Mouse (Mus musculus) liver, embryonic 16.5 days (tissue): ENCODE results near the gene Ap1m2. TPM values are rescaled to one million over a fixed set of nuclear protein-coding genes. Genes with fewer than 3 reads are reported as not detected.
A peak's percentile ranks its signal among the peaks of the same experiment; 100 is the strongest.

Experiments used
- ATAC-seq: fragments of 200-750 bp; cut with Nextera tagmentation; 2 replicates; pipeline ENCODE4 v1.8.0; 2017; ENCODE audit warnings: low read depth, mild to moderate bottlenecking, moderate number of reproducible peaks, moderate library complexity
- H3K27ac ChIP-seq: fragments of 300-500 bp; sonication (generic); 2 replicates; pipeline ENCODE4 v1.5.1; 2014; ENCODE audit warnings: mild to moderate bottlenecking, low read length
- H3K27me3 ChIP-seq: fragments of 300-500 bp; sonication (generic); 2 replicates; pipeline ENCODE4 v1.6.1; 2014; ENCODE audit warnings: low read depth, low read length, mixed read lengths; ENCODE audit not compliant: control insufficient read depth, insufficient read depth
- H3K36me3 ChIP-seq: fragments of 300-500 bp; sonication (generic); 2 replicates; pipeline ENCODE4 v1.6.1; 2014; ENCODE audit warnings: mild to moderate bottlenecking; ENCODE audit not compliant: control insufficient read depth, insufficient read depth
- H3K4me1 ChIP-seq: fragments of 300-500 bp; sonication (generic); 2 replicates; pipeline ENCODE4 v1.6.1; 2014; ENCODE audit warnings: low read depth, low read length, mixed read lengths; ENCODE audit not compliant: control insufficient read depth
- H3K4me2 ChIP-seq: fragments of 300-500 bp; sonication (generic); 2 replicates; pipeline ENCODE4 v1.6.1; 2014; ENCODE audit warnings: low read depth, low read length, mixed read lengths
- H3K4me3 ChIP-seq: fragments of 300-500 bp; sonication (generic); 2 replicates; pipeline ENCODE4 v1.5.1; 2014; ENCODE audit warnings: low read depth, mild to moderate bottlenecking, low read length
- H3K9ac ChIP-seq: fragments of 300-500 bp; sonication (generic); 2 replicates; pipeline ENCODE4 v1.6.1; 2014; ENCODE audit warnings: low read depth, low read length
- H3K9me3 ChIP-seq: fragments of 300-500 bp; sonication (generic); replicated peaks from 2 replicates; pipeline ENCODE4 v1.6.1; 2016; ENCODE audit warnings: low read length; ENCODE audit not compliant: control insufficient read depth
- WGBS: fragments of 180-500 bp; shearing (Covaris S2); extraction: QIAGEN DNeasy Blood & Tissue Kit; methylation state at CpG from one replicate; pipeline ENCODE4 v1.1.7; 2014; ENCODE audit not compliant: insufficient replicate concordance; 5-methylcytosine and 5-hydroxymethylcytosine counted together
- polyA plus RNA-seq: library from polyadenylated mRNA; unstranded; fragments of >200 nt; fragmentation: Nextera tagmentation; extraction: Ambion mirVana; gene quantifications from 2 replicates; pipeline ENCODE4 v1.2.1, GENCODE M21; 2015

Ap1m2 gene
- polyA plus RNA-seq, 1 experiment from 2014 or later: 1.1 TPM

DNA sequence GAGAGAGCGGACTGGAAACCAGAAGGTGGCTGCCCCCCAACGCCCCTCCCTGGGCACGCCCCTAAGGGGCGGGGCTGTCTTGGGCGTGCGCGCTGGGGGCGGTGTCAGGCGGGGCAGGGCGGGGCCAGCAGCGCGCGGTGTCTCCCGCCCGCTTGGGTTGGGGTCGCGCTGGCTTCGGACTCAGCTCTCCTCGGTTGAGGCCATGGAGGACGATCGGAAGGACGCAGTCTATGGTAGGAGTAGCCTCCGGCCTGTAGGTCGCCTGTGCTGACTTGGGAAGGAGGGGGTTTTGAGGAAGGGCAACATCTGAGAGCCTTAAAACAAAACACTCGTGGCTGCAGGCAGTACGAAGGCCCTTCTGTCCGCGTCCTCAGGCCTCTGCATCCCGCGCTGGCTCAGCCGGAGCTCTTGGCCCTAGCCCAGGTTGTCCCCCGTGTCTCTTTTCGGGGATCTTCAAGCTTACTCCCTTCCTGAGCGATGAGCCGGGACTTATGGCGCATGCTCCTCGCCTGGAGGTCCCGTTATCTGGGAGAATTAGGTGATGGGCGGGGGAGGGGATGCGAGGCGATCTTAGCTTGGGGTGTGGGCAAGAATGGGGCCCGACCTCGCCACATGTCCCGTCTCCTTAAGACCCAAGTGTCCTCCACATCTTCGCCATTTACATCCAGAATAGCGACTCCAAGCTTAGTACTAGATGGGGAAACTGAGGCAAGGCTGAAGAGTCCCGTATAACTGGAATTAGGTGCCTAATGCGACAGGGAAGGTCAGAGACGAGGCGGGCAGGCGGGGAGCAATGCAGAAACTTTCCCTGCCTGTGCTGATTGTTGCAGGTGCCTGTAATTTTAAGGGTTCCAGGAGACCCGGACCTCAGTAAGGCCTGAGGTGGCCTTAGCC, 8.7 kb upstream of the Ap1m2 start, which contains the start of gene Slc44a2:
Gene Slc44a2 (plus strand): TSS at position 80 of the 894 bp plus-strand sequence.
- Histone ChIP-seq H3K4me1 (peaks cover 27% of the 10 kb centered on the region), H3K4me3 (peak within 1 kb of the TSS; percentile 65), H3K27ac (peak within 1 kb of the TSS; percentile 54), H3K9ac (peak within 1 kb of the TSS; percentile 58), H3K36me3 (no peaks in the 10 kb centered on the region), H3K27me3 (no peaks in the 10 kb centered on the region), H3K4me2 (peak within 1 kb of the TSS; percentile 96), H3K9me3 (no peaks in the 10 kb centered on the region)
- WGBS: under 1% methylated on average over 52 of the region's 52 CpGs
- peak; percentile 91 for ATAC-seq

GRCm38 (mm10) chr9:21320280-21320618, 8.1 kb upstream of the Ap1m2 start:
- WGBS: 22% methylated on average over 4 of the region's 4 CpGs
- Histone ChIP-seq H3K27me3 (no peaks in the 10 kb centered on the region), H3K4me2 (peak overlapping the region; percentile 96), H3K9me3 (no peaks in the 10 kb centered on the region), H3K4me1 (peaks cover 33% of the 10 kb centered on the region), H3K9ac (peak overlapping the region; percentile 58), H3K36me3 (no peaks in the 10 kb centered on the region), H3K4me3 (peak overlapping the region; percentile 65), H3K27ac (no peak overlapping the region)
- no peak for ATAC-seq

GRCm38 (mm10) chr9:21319503-21319902, 7.4 kb upstream of the Ap1m2 start:
- Histone ChIP-seq H3K27me3 (no peaks in the 10 kb centered on the region), H3K27ac (no peak overlapping the region), H3K36me3 (no peaks in the 10 kb centered on the region), H3K4me1 (peaks cover 40% of the 10 kb centered on the region), H3K9ac (no peak overlapping the region), H3K4me3 (no peak overlapping the region), H3K4me2 (no peak overlapping the region), H3K9me3 (no peaks in the 10 kb centered on the region)
- ATAC-seq: no peak
- WGBS: 80% methylated on average over 4 of the region's 4 CpGs

DNA sequence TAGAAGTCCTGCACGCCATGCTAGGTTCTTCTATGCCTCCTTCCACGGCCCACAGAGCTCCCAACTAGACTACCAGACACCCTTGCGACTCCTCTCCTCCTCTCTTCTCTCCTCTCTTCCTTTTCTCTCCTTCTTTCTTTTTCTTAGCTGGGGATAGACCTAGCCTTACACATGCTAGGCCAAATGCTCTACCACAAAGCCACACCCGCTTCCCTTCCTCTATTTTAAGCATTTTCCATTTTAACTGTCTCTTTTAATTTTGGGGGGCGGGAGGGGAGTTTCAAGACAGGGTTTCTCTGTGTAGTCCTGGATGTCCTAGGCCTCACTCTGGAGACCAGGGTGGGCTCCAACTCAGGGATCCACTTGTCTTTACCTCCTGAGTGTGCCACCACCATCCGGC, 6.7 kb upstream of the Ap1m2 start:
- H3K27ac ChIP-seq: peak overlapping the region; percentile 12; the same call in 1 of the 2 replicates
- no peak for ATAC-seq
- peaks cover 45% of the 10 kb centered on the region for H3K4me1 ChIP-seq
- H3K36me3 ChIP-seq: no peaks in the 10 kb centered on the region
- no peaks in the 10 kb centered on the region for H3K9me3 ChIP-seq
- H3K4me2 ChIP-seq: no peak overlapping the region
- no peak overlapping the region for H3K9ac ChIP-seq
- 63% methylated on average over 6 of the region's 6 CpGs for WGBS
- no peak overlapping the region for H3K4me3 ChIP-seq
- H3K27me3 ChIP-seq: no peaks in the 10 kb centered on the region

- no peaks in the 10 kb centered on the region for H3K9me3 ChIP-seq
- H3K27ac ChIP-seq: no peak overlapping the region
- 45% methylated on average over 7 of the region's 7 CpGs for WGBS
Measured at GRCm38 (mm10) chr9:21316696-21317095, 4.6 kb upstream of the Ap1m2 start.

GRCm38 (mm10) chr9:21315421-21315820, 3.3 kb upstream of the Ap1m2 start:
- H3K9ac ChIP-seq: no peak overlapping the region
- no peak overlapping the region for H3K27ac ChIP-seq
- WGBS: 46% methylated on average over 5 of the region's 5 CpGs
- peaks cover 29% of the 10 kb centered on the region for H3K4me1 ChIP-seq
- no peak overlapping the region for H3K4me2 ChIP-seq
- no peak overlapping the region for H3K4me3 ChIP-seq
- ATAC-seq: no peak
- H3K36me3 ChIP-seq: no peaks in the 10 kb centered on the region
- no peaks in the 10 kb centered on the region for H3K9me3 ChIP-seq
- H3K27me3 ChIP-seq: peaks cover 15% of the 10 kb centered on the region

More at GRCm38 (mm10) chr9:21316696-21317095, 4.6 kb upstream of the Ap1m2 start:
- Histone ChIP-seq H3K4me2 (no peak overlapping the region), H3K9ac (no peak overlapping the region), H3K27me3 (peaks cover 12% of the 10 kb centered on the region), H3K36me3 (no peaks in the 10 kb centered on the region), H3K4me1 (peaks cover 41% of the 10 kb centered on the region), H3K4me3 (no peak overlapping the region)
- ATAC-seq: no peak

- H3K4me1 ChIP-seq: peaks cover 25% of the 10 kb centered on the region
- no peaks in the 10 kb centered on the region for H3K9me3 ChIP-seq
- H3K9ac ChIP-seq: no peak overlapping the region
- peaks cover 15% of the 10 kb centered on the region for H3K27me3 ChIP-seq
- 50% methylated on average over 9 of the region's 9 CpGs for WGBS
- H3K27ac ChIP-seq: no peak overlapping the region
- H3K4me3 ChIP-seq: no peak overlapping the region
- no peaks in the 10 kb centered on the region for H3K36me3 ChIP-seq
- H3K4me2 ChIP-seq: no peak overlapping the region
- ATAC-seq: peak; percentile 64
Measured at GRCm38 (mm10) chr9:21314367-21315140, 2.4 kb upstream of the Ap1m2 start.

- no peak overlapping the region for H3K4me3 ChIP-seq
- H3K9me3 ChIP-seq: no peaks in the 10 kb centered on the region
- H3K27me3 ChIP-seq: peaks cover 15% of the 10 kb centered on the region
- no peak overlapping the region for H3K27ac ChIP-seq
- WGBS: 4% methylated on average over 11 of the region's 11 CpGs
- H3K9ac ChIP-seq: no peak overlapping the region
- H3K36me3 ChIP-seq: no peaks in the 10 kb centered on the region
- H3K4me1 ChIP-seq: peaks cover 22% of the 10 kb centered on the region
- peak; percentile 86 for ATAC-seq
- no peak overlapping the region for H3K4me2 ChIP-seq
Measured at GRCm38 (mm10) chr9:21313394-21313793, 1.3 kb upstream of the Ap1m2 start.

DNA sequence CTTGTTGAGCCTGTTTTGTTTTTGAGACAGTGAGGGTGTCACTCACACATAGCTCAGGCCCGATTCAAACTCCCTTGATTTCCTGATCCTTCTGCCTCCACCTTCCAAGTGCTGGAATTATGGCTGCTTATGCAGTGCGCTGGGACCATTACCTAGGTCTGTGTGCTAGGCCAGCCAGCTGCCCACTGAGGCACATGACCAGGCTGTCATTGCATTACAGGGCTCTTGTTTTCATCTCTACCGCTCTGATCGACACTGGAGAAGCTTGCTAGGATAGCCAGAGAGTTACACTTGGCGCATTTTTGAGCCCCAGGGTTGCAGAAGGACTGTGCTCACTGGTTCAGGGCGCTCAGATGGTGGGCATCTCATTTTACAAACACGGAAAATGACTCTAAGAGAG, 442 bp downstream of the Ap1m2 start:
- Histone ChIP-seq H3K4me3 (no peak overlapping the region), H3K27ac (no peak overlapping the region), H3K4me1 (peaks cover 22% of the 10 kb centered on the region), H3K36me3 (no peaks in the 10 kb centered on the region), H3K9me3 (no peaks in the 10 kb centered on the region), H3K27me3 (peaks cover 15% of the 10 kb centered on the region), H3K4me2 (no peak overlapping the region), H3K9ac (no peak overlapping the region)
- ATAC-seq: no peak
- 48% methylated on average over 7 of the region's 7 CpGs for WGBS
